Mouse (Mus musculus) myocyte (in vitro differentiated cells): Measurements from ENCODE around the gene Tacr1.

ENCODE experiments used
- CEBPB ChIP-seq: IDR thresholded peaks from 2 replicates; pipeline ENCODE4 v1.6.1; 2011; ENCODE audit warnings: mild to moderate bottlenecking, moderate library complexity; ENCODE audit not compliant: poor library complexity, insufficient read depth, severe bottlenecking
- E2F4 ChIP-seq: IDR thresholded peaks from one replicate; pipeline ENCODE4 v1.6.1; 2011; ENCODE audit warnings: mild to moderate bottlenecking, control low read depth, moderate library complexity; ENCODE audit not compliant: insufficient read depth
- MAX ChIP-seq: IDR thresholded peaks from one replicate; pipeline ENCODE4 v1.6.1; 2011; ENCODE audit warnings: low read depth, mild to moderate bottlenecking, control low read depth
- MYOD1 ChIP-seq, 3 experiments: IDR thresholded peaks; one replicate each; pipeline ENCODE4 v1.6.1; 2011; ENCODE audit warnings: control low read depth in 2 of 3, low read depth in 2 of 3, mild to moderate bottlenecking in 2 of 3, moderate library complexity in 1 of 3; ENCODE audit not compliant: insufficient read length in 2 of 3, control insufficient read depth in 1 of 3
- MYOG ChIP-seq, 3 experiments: IDR thresholded peaks; one replicate each; pipeline ENCODE4 v1.6.1; 2011; ENCODE audit warnings: control low read depth in 2 of 3, low read depth in 2 of 3, mild to moderate bottlenecking in 2 of 3; ENCODE audit not compliant: insufficient read length in 2 of 3, control insufficient read depth in 1 of 3, insufficient read depth in 1 of 3
- POLR2A ChIP-seq: IDR thresholded peaks from one replicate; pipeline ENCODE4 v1.6.1; 2011; ENCODE audit warnings: low read depth, mild to moderate bottlenecking, control low read depth, moderate library complexity; ENCODE audit not compliant: insufficient read length
- POLR2AphosphoS2 ChIP-seq: IDR thresholded peaks from one replicate; pipeline ENCODE4 v1.6.1; 2011; ENCODE audit warnings: low read depth, control low read depth; ENCODE audit not compliant: insufficient read length
- REST ChIP-seq: IDR thresholded peaks from one replicate; pipeline ENCODE4 v1.6.1; 2011; ENCODE audit warnings: mild to moderate bottlenecking, control low read depth, moderate library complexity; ENCODE audit not compliant: insufficient read depth, insufficient read length
- SRF ChIP-seq: IDR thresholded peaks from one replicate; pipeline ENCODE4 v1.6.1; 2011; ENCODE audit warnings: low read depth; ENCODE audit not compliant: control insufficient read depth, insufficient read length
- TCF12 ChIP-seq: IDR thresholded peaks from one replicate; pipeline ENCODE4 v1.6.1; 2011; ENCODE audit warnings: mild to moderate bottlenecking, control low read depth; ENCODE audit not compliant: poor library complexity, insufficient read depth, severe bottlenecking
- TCF3 ChIP-seq: IDR thresholded peaks from one replicate; pipeline ENCODE4 v1.6.1; 2011; ENCODE audit warnings: low read depth, control low read depth; ENCODE audit not compliant: insufficient read length
- USF1 ChIP-seq: IDR thresholded peaks from one replicate; pipeline ENCODE4 v1.6.1; 2011; ENCODE audit warnings: low read depth, mild to moderate bottlenecking, control low read depth, moderate library complexity

- TF ChIP-seq CEBPB = no peak
- no peak for TF ChIP-seq POLR2AphosphoS2
- TF ChIP-seq E2F4 = no peak
- TF ChIP-seq MYOD1 (IDR thresholded peaks at IDR 0.05; ENCODE audit: control insufficient read depth in 1 of 3, insufficient read length in 2 of 3, low read depth in 2 of 3) = no peak
- no peak for TF ChIP-seq TCF3
- no peak for TF ChIP-seq POLR2A
- TF ChIP-seq MAX = no peak
- no peak for TF ChIP-seq MYOG (IDR thresholded peaks at IDR 0.05; ENCODE audit: control insufficient read depth in 1 of 3, insufficient read depth in 1 of 3, insufficient read length in 2 of 3, low read depth in 2 of 3)
- TF ChIP-seq SRF = no peak
- TF ChIP-seq TCF12 = no peak
- no peak for TF ChIP-seq REST
- TF ChIP-seq USF1 = no peak
These were observed 126.5 kb downstream of the Tacr1 start for GRCm38 (mm10) chr6:82528631-82529030.
